Mouse (Mus musculus): Measurements from ENCODE around the gene Gm20388. TPM values are rescaled to one million over a fixed set of nuclear protein-coding genes. Genes with fewer than 3 reads are reported as not detected.

Gene Gm20388
- total RNA-seq, 1 experiment, result 27.0 TPM

- Histone ChIP-seq H3K9ac (ENCODE audit: insufficient read depth, low read depth, low read length, poor library complexity, severe bottlenecking) (no peak overlapping the region), H3K36me3 (ENCODE audit: control insufficient read depth, insufficient read depth, low read length, poor library complexity, severe bottlenecking) (peaks cover 5% of the 10 kb centered on the region; the same call in 1 of the 2 replicates), H3K4me3 (ENCODE audit: insufficient read depth in 1 of 2, low read depth in 1 of 2, low read length in 2 of 2, poor library complexity in 1 of 2, severe bottlenecking in 1 of 2) (no peak overlapping the region), H3K4me1 (ENCODE audit: control insufficient read depth in 2 of 2, insufficient read depth in 2 of 2, low read length in 2 of 2, poor library complexity in 1 of 2) (no peaks in the 10 kb centered on the region), H3K9me3 (ENCODE audit: control insufficient read depth, insufficient read depth, low read depth, low read length) (no peaks in the 10 kb centered on the region), H3K27ac (ENCODE audit: insufficient read depth, low read depth, low read length, poor library complexity, severe bottlenecking) (no peak overlapping the region)
- TF ChIP-seq HCFC1 (IDR thresholded peaks at IDR 0.05; ENCODE audit: borderline replicate concordance, insufficient read depth, low read length) (no peak), CHD2 (IDR thresholded peaks at IDR 0.05; ENCODE audit: low read depth, low read length) (no peak), ZC3H11A (IDR thresholded peaks at IDR 0.05; ENCODE audit: borderline replicate concordance, low read depth, low read length) (no peak), MAFK (IDR thresholded peaks at IDR 0.05; ENCODE audit: insufficient read depth, low read depth, low read length) (no peak), ZNF384 (IDR thresholded peaks at IDR 0.05; ENCODE audit: low read depth, low read length) (no peak)
- in situ Hi-C loops (cut with MboI; ENCODE audit: low sequenced_read_pairs in 2 of 2, unreplicated experiment in 2 of 2), result no loop called here
- DNase-seq (ENCODE audit: low read depth, low spot score), result no peak
These were observed 4391.4 kb downstream of the Gm20388 start for GRCm38 (mm10) chr8:124301935-124302555.

- no peak overlapping the region for H3K9ac ChIP-seq (ENCODE audit: insufficient read depth, low read depth, low read length, poor library complexity, severe bottlenecking)
- H3K4me3 ChIP-seq (ENCODE audit: insufficient read depth in 1 of 2, low read depth in 1 of 2, low read length in 2 of 2, poor library complexity in 1 of 2, severe bottlenecking in 1 of 2), result no peak overlapping the region
- TF ChIP-seq MAFK (IDR thresholded peaks at IDR 0.05; ENCODE audit: insufficient read depth, low read depth, low read length) (no peak), ZNF384 (IDR thresholded peaks at IDR 0.05; ENCODE audit: low read depth, low read length) (no peak)
- peaks cover 7% of the 10 kb centered on the region; the same call in 1 of the 2 replicates for H3K36me3 ChIP-seq (ENCODE audit: control insufficient read depth, insufficient read depth, low read length, poor library complexity, severe bottlenecking)
- no peaks in the 10 kb centered on the region for H3K9me3 ChIP-seq (ENCODE audit: control insufficient read depth, insufficient read depth, low read depth, low read length)
- no peaks in the 10 kb centered on the region for H3K4me1 ChIP-seq (ENCODE audit: control insufficient read depth in 2 of 2, insufficient read depth in 2 of 2, low read length in 2 of 2, poor library complexity in 1 of 2)
- in situ Hi-C loops (cut with MboI; ENCODE audit: low sequenced_read_pairs in 2 of 2, unreplicated experiment in 2 of 2), result no loop called here
- DNase-seq (ENCODE audit: low read depth, low spot score), result no peak
- H3K27ac ChIP-seq (ENCODE audit: insufficient read depth, low read depth, low read length, poor library complexity, severe bottlenecking), result no peak overlapping the region
These were observed 4392.7 kb downstream of the Gm20388 start for GRCm38 (mm10) chr8:124303211-124303902.

GRCm38 (mm10) chr8:124304141-124304540 lies 4393.5 kb downstream of the Gm20388 start:
- in situ Hi-C loops (cut with MboI; ENCODE audit: low sequenced_read_pairs in 2 of 2, unreplicated experiment in 2 of 2), result no loop called here
- H3K4me1 ChIP-seq (ENCODE audit: control insufficient read depth in 2 of 2, insufficient read depth in 2 of 2, low read length in 2 of 2, poor library complexity in 1 of 2), result no peaks in the 10 kb centered on the region
- no peaks in the 10 kb centered on the region for H3K9me3 ChIP-seq (ENCODE audit: control insufficient read depth, insufficient read depth, low read depth, low read length)
- H3K27ac ChIP-seq (ENCODE audit: insufficient read depth, low read depth, low read length, poor library complexity, severe bottlenecking), result no peak overlapping the region
- TF ChIP-seq CHD2 (IDR thresholded peaks at IDR 0.05; ENCODE audit: low read depth, low read length) (no peak), MAFK (IDR thresholded peaks at IDR 0.05; ENCODE audit: insufficient read depth, low read depth, low read length) (no peak), ZC3H11A (IDR thresholded peaks at IDR 0.05; ENCODE audit: borderline replicate concordance, low read depth, low read length) (no peak), HCFC1 (IDR thresholded peaks at IDR 0.05; ENCODE audit: borderline replicate concordance, insufficient read depth, low read length) (no peak), ZNF384 (IDR thresholded peaks at IDR 0.05; ENCODE audit: low read depth, low read length) (no peak)
- peaks cover 6% of the 10 kb centered on the region; the same call in 1 of the 2 replicates for H3K36me3 ChIP-seq (ENCODE audit: control insufficient read depth, insufficient read depth, low read length, poor library complexity, severe bottlenecking)
- DNase-seq (ENCODE audit: low read depth, low spot score), result no peak
- H3K9ac ChIP-seq (ENCODE audit: insufficient read depth, low read depth, low read length, poor library complexity, severe bottlenecking), result no peak overlapping the region
- no peak overlapping the region for H3K4me3 ChIP-seq (ENCODE audit: insufficient read depth in 1 of 2, low read depth in 1 of 2, low read length in 2 of 2, poor library complexity in 1 of 2, severe bottlenecking in 1 of 2)

GRCm38 (mm10) chr8:124306574-124306973 lies 4395.9 kb downstream of the Gm20388 start:
- Histone ChIP-seq H3K4me1 (ENCODE audit: control insufficient read depth in 2 of 2, insufficient read depth in 2 of 2, low read length in 2 of 2, poor library complexity in 1 of 2) (no peaks in the 10 kb centered on the region), H3K36me3 (ENCODE audit: control insufficient read depth, insufficient read depth, low read length, poor library complexity, severe bottlenecking) (peaks cover 8% of the 10 kb centered on the region; the same call in 1 of the 2 replicates)

More at GRCm38 (mm10) chr8:124306574-124306973, 4395.9 kb downstream of the Gm20388 start:
- Histone ChIP-seq H3K4me3 (ENCODE audit: insufficient read depth in 1 of 2, low read depth in 1 of 2, low read length in 2 of 2, poor library complexity in 1 of 2, severe bottlenecking in 1 of 2) (no peak overlapping the region), H3K9ac (ENCODE audit: insufficient read depth, low read depth, low read length, poor library complexity, severe bottlenecking) (no peak overlapping the region), H3K27ac (ENCODE audit: insufficient read depth, low read depth, low read length, poor library complexity, severe bottlenecking) (no peak overlapping the region), H3K9me3 (ENCODE audit: control insufficient read depth, insufficient read depth, low read depth, low read length) (no peaks in the 10 kb centered on the region)
- TF ChIP-seq HCFC1 (IDR thresholded peaks at IDR 0.05; ENCODE audit: borderline replicate concordance, insufficient read depth, low read length), result no peak
- no peak for TF ChIP-seq ZNF384 (IDR thresholded peaks at IDR 0.05; ENCODE audit: low read depth, low read length)
- no peak for TF ChIP-seq MAFK (IDR thresholded peaks at IDR 0.05; ENCODE audit: insufficient read depth, low read depth, low read length)
- no peak for TF ChIP-seq CHD2 (IDR thresholded peaks at IDR 0.05; ENCODE audit: low read depth, low read length)
- no peak for TF ChIP-seq ZC3H11A (IDR thresholded peaks at IDR 0.05; ENCODE audit: borderline replicate concordance, low read depth, low read length)
- in situ Hi-C loops (cut with MboI; ENCODE audit: low sequenced_read_pairs in 2 of 2, unreplicated experiment in 2 of 2), result no loop called here
- DNase-seq (ENCODE audit: low read depth, low spot score), result no peak
